Mouse (Mus musculus): Measurements from ENCODE around the gene Impad1. TPM values are rescaled to one million over a fixed set of nuclear protein-coding genes. Genes with fewer than 3 reads are reported as not detected.

The Impad1 gene
- total RNA-seq, 2 experiments from 2014 or later: 25.2 to 36.9 TPM

DNA sequence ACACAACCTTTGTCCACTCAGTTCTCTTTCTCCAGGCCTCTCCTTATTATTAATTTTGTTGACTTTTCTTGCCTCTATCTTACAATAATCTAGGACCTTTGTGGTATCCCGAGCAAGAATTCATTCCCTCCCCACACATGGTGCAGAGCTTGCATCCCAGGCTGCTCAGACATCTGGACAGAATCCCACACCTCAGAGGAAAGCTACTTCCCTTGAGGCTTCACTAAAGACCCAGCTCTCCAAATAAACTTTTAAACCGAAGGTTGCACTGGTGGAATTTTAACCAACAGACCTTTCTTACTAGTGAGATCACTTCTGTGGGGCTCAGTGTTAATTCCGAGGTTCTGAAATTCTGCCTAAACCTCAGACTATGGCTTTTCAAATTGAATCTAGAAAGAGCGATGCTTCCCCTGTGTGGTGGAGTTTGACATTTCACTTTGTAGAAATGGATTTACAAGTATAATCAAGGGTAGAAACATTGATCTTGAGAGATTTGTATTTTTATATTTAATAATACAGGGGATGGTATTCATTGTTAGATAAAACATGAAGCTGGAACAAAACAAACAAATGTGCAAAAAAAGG is 75.3 kb downstream of the Impad1 start:
- ATAC-seq (replicated peaks; ENCODE audit: poor library complexity, severe bottlenecking): no peak

All from granulocyte monocyte progenitor cell, adult 5-6 weeks (primary cell).